8 mouse cellular contexts compared by ENCODE assay signal in the genomic region with DNA sequence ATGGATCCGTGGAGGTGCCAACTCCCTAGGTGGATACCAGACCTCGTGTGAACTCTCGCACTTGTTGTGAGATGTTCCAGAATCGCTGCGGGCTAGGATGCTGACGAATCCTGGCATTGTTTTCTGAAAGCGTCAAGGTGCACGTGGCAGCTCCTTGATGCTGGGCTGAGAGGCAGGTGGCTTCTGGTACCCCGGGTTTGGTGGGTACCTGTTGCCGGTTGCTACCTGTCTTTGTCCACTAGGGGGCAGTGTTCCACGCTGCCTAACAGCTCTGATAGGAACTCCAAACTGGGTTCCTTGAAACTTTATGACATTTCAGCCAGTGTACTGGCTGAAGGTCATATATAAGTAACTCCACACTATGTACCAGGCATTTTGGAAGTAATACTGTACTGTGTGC. TPM values are rescaled to one million over a fixed set of nuclear protein-coding genes. Genes with fewer than 3 reads are reported as not detected.
DNase-seq lines count a peak whose midpoint lies in the region; ATAC-seq and TF ChIP-seq lines count a peak whose summit lies in the region.

No protein-coding gene starts in this region.

- peak; percentile 92 for TF ChIP-seq CTCF in hindbrain, postnatal 0 days (IDR thresholded peaks at IDR 0.05; ENCODE audit: low read depth)

- no peak overlapping the region for H3K4me3 ChIP-seq in kidney, embryonic 16.5 days (ENCODE audit: low read length)
- no peak overlapping the region for H3K4me3 ChIP-seq in hindbrain, postnatal 0 days (ENCODE audit: low read length)
- no peak overlapping the region for H3K4me3 ChIP-seq in limb, embryonic 13.5 days

- no peak overlapping the region for H3K27ac ChIP-seq in kidney, embryonic 16.5 days (ENCODE audit: low read length)
- H3K27ac ChIP-seq in hindbrain, postnatal 0 days: no peak overlapping the region
- no peak overlapping the region for H3K27ac ChIP-seq in limb, embryonic 13.5 days

- 23% methylated on average over 11 of the region's 11 CpGs for WGBS in kidney, embryonic 16.5 days
- 20% methylated on average over 11 of the region's 11 CpGs for WGBS in hindbrain, postnatal 0 days
- WGBS in limb, embryonic 13.5 days: 20% methylated on average over 11 of the region's 11 CpGs

- H3K4me2 ChIP-seq in kidney, embryonic 16.5 days (replicated peaks; ENCODE audit: low read depth, low read length): no peak overlapping the region
- H3K4me2 ChIP-seq in hindbrain, postnatal 0 days (ENCODE audit: low read depth, low read length): no peak overlapping the region
- no peak overlapping the region for H3K4me2 ChIP-seq in limb, embryonic 13.5 days (replicated peaks)

- peak; percentile 55 for DNase-seq in kidney, adult 9 months
- peak; percentile 53 for DNase-seq in MN1 (ENCODE audit: low spot score)
- DNase-seq in cerebellum, adult 9-10 months: peak; percentile 39
- DNase-seq in hindbrain, postnatal 0 days (ENCODE audit: low spot score): peak; percentile 82

- no peaks in the 10 kb centered on the region for H3K4me1 ChIP-seq in kidney, embryonic 16.5 days (ENCODE audit: insufficient read depth, low read length)
- H3K4me1 ChIP-seq in hindbrain, postnatal 0 days (ENCODE audit: insufficient read depth, low read length): no peaks in the 10 kb centered on the region
- no peaks in the 10 kb centered on the region for H3K4me1 ChIP-seq in limb, embryonic 13.5 days

- ATAC-seq in kidney, embryonic 16.5 days (ENCODE audit: low FRiP score, low TSS enrichment): no peak
- ATAC-seq in hindbrain, postnatal 0 days: no peak
- peak; percentile 17; the same call in 1 of the 2 replicates for ATAC-seq in limb, embryonic 13.5 days (ENCODE audit: low FRiP score, low read depth)
- ATAC-seq in neutrophil, adult 5-6 weeks (ENCODE audit: extremely low read depth, insufficient number of reproducible peaks, low FRiP score, poor library complexity, severe bottlenecking): peak; percentile 42; the same call in 1 of the 2 replicates
- ATAC-seq in inflammation-experienced regulatory T-cells, adult 6 months: no peak

- peaks cover 13% of the 10 kb centered on the region for H3K36me3 ChIP-seq in kidney, embryonic 16.5 days (ENCODE audit: insufficient read depth, low read length)
- no peaks in the 10 kb centered on the region for H3K36me3 ChIP-seq in hindbrain, postnatal 0 days (ENCODE audit: insufficient read depth, low read length)
- peaks cover 43% of the 10 kb centered on the region for H3K36me3 ChIP-seq in limb, embryonic 13.5 days

- no peak overlapping the region for H3K9ac ChIP-seq in kidney, embryonic 16.5 days (replicated peaks; ENCODE audit: low read length)
- H3K9ac ChIP-seq in hindbrain, postnatal 0 days (replicated peaks; ENCODE audit: low read length): no peak overlapping the region
- no peak overlapping the region for H3K9ac ChIP-seq in limb, embryonic 13.5 days

- H3K9me3 ChIP-seq in kidney, embryonic 16.5 days (ENCODE audit: low read length): no peaks in the 10 kb centered on the region
- no peaks in the 10 kb centered on the region for H3K9me3 ChIP-seq in hindbrain, postnatal 0 days (ENCODE audit: low read length)
- peaks cover 9% of the 10 kb centered on the region; the same call in 1 of the 2 replicates for H3K9me3 ChIP-seq in limb, embryonic 13.5 days

- H3K27me3 ChIP-seq in kidney, embryonic 16.5 days (ENCODE audit: insufficient read depth, low read length): no peaks in the 10 kb centered on the region
- H3K27me3 ChIP-seq in hindbrain, postnatal 0 days (ENCODE audit: insufficient read depth, low read length): no peaks in the 10 kb centered on the region
- H3K27me3 ChIP-seq in limb, embryonic 13.5 days: no peaks in the 10 kb centered on the region

RNA-seq across cellular contexts. Expression of gene Tmppe, which starts 14.8 kb away (rescaled TPM):
- 15.3 and 15.9 TPM in 2 replicates for polyA plus RNA-seq in kidney, embryonic 16.5 days (2015; fragmentation: Nextera tagmentation; extraction: Ambion mirVana)
- 6.1 and 9.4 TPM in 2 replicates for total RNA-seq in hindbrain, postnatal 0 days (2014; rRNA removed)
- polyA plus RNA-seq in hindbrain, postnatal 0 days (2015; fragmentation: Nextera tagmentation; extraction: Ambion mirVana): 5.9 and 7.1 TPM in 2 replicates
- polyA plus RNA-seq in limb, embryonic 13.5 days (2015; fragmentation: Nextera tagmentation; extraction: Ambion mirVana): 9.4 and 9.6 TPM in 2 replicates
- 6.3 TPM in 2 replicates for total RNA-seq in neutrophil, adult 5-6 weeks (2017)
- 10 to 100 TPM in 2 of 3 experiments, 1 to 10 TPM in 1; 9.9 to 14.3 (median 12.1) TPM for polyA plus RNA-seq in inflammation-experienced regulatory T-cells, adult 6 months (2017; shearing (Covaris generic))

RNA-seq across cellular contexts. Expression of gene Glb1, which starts 14.8 kb away (rescaled TPM):
- polyA plus RNA-seq in kidney, embryonic 16.5 days (2015; fragmentation: Nextera tagmentation; extraction: Ambion mirVana): 77.6 and 81.0 TPM in 2 replicates
- 37.5 and 41.9 TPM in 2 replicates for total RNA-seq in hindbrain, postnatal 0 days (2014; rRNA removed)
- 35.7 and 36.2 TPM in 2 replicates for polyA plus RNA-seq in hindbrain, postnatal 0 days (2015; fragmentation: Nextera tagmentation; extraction: Ambion mirVana)
- polyA plus RNA-seq in limb, embryonic 13.5 days (2015; fragmentation: Nextera tagmentation; extraction: Ambion mirVana): 29.7 and 32.2 TPM in 2 replicates
- total RNA-seq in neutrophil, adult 5-6 weeks (2017): 7.4 and 7.9 TPM in 2 replicates
- 10 to 100 TPM; 30.2 to 38.0 (median 34.6) TPM for polyA plus RNA-seq in inflammation-experienced regulatory T-cells, adult 6 months (2017; shearing (Covaris generic))

RNA-seq across cellular contexts. Expression of gene Crtap, which starts 25.2 kb away (rescaled TPM):
- 139 and 148 TPM in 2 replicates for polyA plus RNA-seq in kidney, embryonic 16.5 days (2015; fragmentation: Nextera tagmentation; extraction: Ambion mirVana)
- total RNA-seq in hindbrain, postnatal 0 days (2014; rRNA removed): 22.7 and 24.7 TPM in 2 replicates
- 31.8 and 34.2 TPM in 2 replicates for polyA plus RNA-seq in hindbrain, postnatal 0 days (2015; fragmentation: Nextera tagmentation; extraction: Ambion mirVana)
- polyA plus RNA-seq in limb, embryonic 13.5 days (2015; fragmentation: Nextera tagmentation; extraction: Ambion mirVana): 161 TPM in 2 replicates
- total RNA-seq in neutrophil, adult 5-6 weeks (2017): 6.4 TPM in 2 replicates
- polyA plus RNA-seq in inflammation-experienced regulatory T-cells, adult 6 months (2017; shearing (Covaris generic)): 1 to 10 TPM; 2.5 to 3.9 (median 3.1) TPM

Comparison
In these comparisons a context has a peak if more than half of its experiments do, and no peak if none do; other contexts are left out.
1. ATAC-seq: peak in limb, embryonic 13.5 days (single experiment) and neutrophil, adult 5-6 weeks (single experiment); none in kidney, embryonic 16.5 days (single experiment), hindbrain, postnatal 0 days (single experiment) and inflammation-experienced regulatory T-cells, adult 6 months (single experiment).
2. Peak in every context shown above with its lines, with median percentiles within 50 percentile points of each other: DNase-seq.